Mouse (Mus musculus) MEL (cell line): Measurements from ENCODE around the gene Efna5.

ENCODE experiments used
- BHLHE40 ChIP-seq: IDR thresholded peaks from 2 replicates; pipeline ENCODE4 v1.6.1; 2012; ENCODE audit warnings: low read depth, mild to moderate bottlenecking, inconsistent platforms, low read length, improper control_type of control experiment, borderline replicate concordance
- CTCF ChIP-seq, 3 experiments: IDR thresholded peaks in 2 of 3; conservative IDR thresholded peaks in 1 of 3; 2 replicates each; pipeline ENCODE4 v1.5.1; 2011 to 2012; ENCODE audit warnings: low read length in 3 of 3, low read depth in 2 of 3, mild to moderate bottlenecking in 2 of 3, improper control_type of control experiment in 1 of 3, inconsistent platforms in 1 of 3, mixed read lengths in 1 of 3, moderate library complexity in 1 of 3; ENCODE audit not compliant: control insufficient read depth in 1 of 3, insufficient read depth in 1 of 3, poor library complexity in 1 of 3, severe bottlenecking in 1 of 3
- HCFC1 ChIP-seq: IDR thresholded peaks from 2 replicates; pipeline ENCODE4 v1.6.1; 2012; ENCODE audit warnings: low read depth, mild to moderate bottlenecking, inconsistent platforms, low read length, improper control_type of control experiment, moderate library complexity
- MAX ChIP-seq: IDR thresholded peaks from 2 replicates; pipeline ENCODE4 v1.6.1; 2011; ENCODE audit warnings: low read length, improper control_type of control experiment
- MAZ ChIP-seq: IDR thresholded peaks from 2 replicates; pipeline ENCODE4 v1.6.1; 2012; ENCODE audit warnings: low read depth, mild to moderate bottlenecking, inconsistent platforms, low read length, improper control_type of control experiment
- MEF2A ChIP-seq: IDR thresholded peaks from 2 replicates; pipeline ENCODE4 v1.6.1; 2014; ENCODE audit warnings: low read depth, mild to moderate bottlenecking, inconsistent platforms, low read length, improper control_type of control experiment; ENCODE audit not compliant: poor library complexity, insufficient replicate concordance, severe bottlenecking; ENCODE audit errors: extremely low read depth
- POLR2A ChIP-seq, 2 experiments: IDR thresholded peaks; 2 replicates each; pipeline ENCODE4 v1.6.1; 2011 to 2012; ENCODE audit warnings: low read length in 2 of 2, mild to moderate bottlenecking in 2 of 2, control low read depth in 1 of 2, improper control_type of control experiment in 1 of 2, low read depth in 1 of 2, moderate library complexity in 1 of 2; ENCODE audit not compliant: control insufficient read depth in 1 of 2, insufficient read depth in 1 of 2, poor library complexity in 1 of 2
- RCOR1 ChIP-seq: IDR thresholded peaks from 2 replicates; pipeline ENCODE4 v1.6.1; 2012; ENCODE audit warnings: low read depth, mild to moderate bottlenecking, inconsistent platforms, low read length, improper control_type of control experiment
- TAL1 ChIP-seq: IDR thresholded peaks from 2 replicates; pipeline ENCODE4 v1.6.1; 2012; ENCODE audit warnings: mild to moderate bottlenecking, inconsistent platforms, low read length, moderate library complexity, mixed read lengths
- TCF12 ChIP-seq: IDR thresholded peaks from 2 replicates; pipeline ENCODE4 v1.6.1; 2014; ENCODE audit warnings: low read depth, mild to moderate bottlenecking, inconsistent platforms, low read length, improper control_type of control experiment, moderate library complexity
- ZC3H11A ChIP-seq: IDR thresholded peaks from 2 replicates; pipeline ENCODE4 v1.6.1; 2012; ENCODE audit warnings: low read depth, mild to moderate bottlenecking, inconsistent platforms, low read length, improper control_type of control experiment
- ZKSCAN1 ChIP-seq: IDR thresholded peaks from 2 replicates; pipeline ENCODE4 v1.6.1; 2012; ENCODE audit warnings: low read depth, mild to moderate bottlenecking, inconsistent platforms, low read length, improper control_type of control experiment, moderate library complexity

GRCm38 (mm10) chr17:62881176-62881790 lies at the start of gene Efna5:
- TF ChIP-seq CTCF (IDR thresholded peaks at IDR 0.05 in 2 of 3, conservative IDR thresholded peaks at IDR 0.05 in 1 of 3; ENCODE audit: control insufficient read depth in 1 of 3, insufficient read depth in 1 of 3, low read depth in 2 of 3, low read length in 3 of 3, poor library complexity in 1 of 3, severe bottlenecking in 1 of 3) = no peak
- no peak for TF ChIP-seq POLR2A (IDR thresholded peaks at IDR 0.05; ENCODE audit: control insufficient read depth in 1 of 2, insufficient read depth in 1 of 2, low read depth in 1 of 2, low read length in 2 of 2, poor library complexity in 1 of 2)
- no peak for TF ChIP-seq ZKSCAN1
- TF ChIP-seq HCFC1 = no peak
- no peak for TF ChIP-seq BHLHE40
- no peak for TF ChIP-seq MAX
- TF ChIP-seq MAZ = no peak
- TF ChIP-seq TAL1 = no peak
- no peak for TF ChIP-seq TCF12
- no peak for TF ChIP-seq ZC3H11A
- no peak for TF ChIP-seq MEF2A
- no peak for TF ChIP-seq RCOR1
